Mouse (Mus musculus) embryonic fibroblast, embryonic 13.5 days (primary cell): ENCODE measurements at regions not wholly inside any gene's neighbourhood (a gene's known extent, or its start where the extent isn't known, plus 50 kb on each side); places are given as distances from the start of the nearest gene placed in this dataset.

ENCODE experiments used
- CTCF ChIP-seq: IDR thresholded peaks from 2 replicates; pipeline ENCODE4 v1.5.1; 2011; ENCODE audit warnings: mild to moderate bottlenecking, control low read depth, low read length, moderate library complexity, borderline replicate concordance; ENCODE audit not compliant: insufficient read depth
- POLR2A ChIP-seq: IDR thresholded peaks from 2 replicates; pipeline ENCODE4 v1.6.1; 2011; ENCODE audit warnings: low read depth, mild to moderate bottlenecking, control low read depth, low read length, moderate library complexity

- TF ChIP-seq CTCF = no peak
- no peak for TF ChIP-seq POLR2A
These were observed 218.1 kb downstream of the Antxr2 start for GRCm38 (mm10) chr5:97812611-97813350.
